Mouse (Mus musculus) hindbrain, embryonic 13.5 days (tissue): ENCODE measurements around the gene C1qa. TPM values are rescaled to one million over a fixed set of nuclear protein-coding genes. Genes with fewer than 3 reads are reported as not detected.

Experiments used
- ATAC-seq: fragments of 200-750 bp; cut with Nextera tagmentation; 2 replicates; pipeline ENCODE4 v1.8.0; 2017; ENCODE audit warnings: moderate TSS enrichment; ENCODE audit not compliant: low FRiP score
- H3K27ac ChIP-seq: fragments of 300-500 bp; sonication (generic); 2 replicates; pipeline ENCODE4 v1.5.1; 2015; ENCODE audit warnings: inconsistent platforms, mild to moderate bottlenecking, moderate library complexity
- H3K27me3 ChIP-seq: fragments of 300-500 bp; sonication (generic); 2 replicates; pipeline ENCODE4 v1.6.1; 2015; ENCODE audit warnings: mild to moderate bottlenecking, inconsistent platforms
- H3K36me3 ChIP-seq: fragments of 300-500 bp; sonication (generic); 2 replicates; pipeline ENCODE4 v1.6.1; 2015; ENCODE audit warnings: mild to moderate bottlenecking, inconsistent platforms
- H3K4me1 ChIP-seq: fragments of 300-500 bp; sonication (generic); replicated peaks from 2 replicates; pipeline ENCODE4 v1.6.1; 2015; ENCODE audit warnings: inconsistent platforms
- H3K4me2 ChIP-seq: fragments of 300-500 bp; sonication (generic); 2 replicates; pipeline ENCODE4 v1.6.1; 2015; ENCODE audit warnings: inconsistent platforms, mild to moderate bottlenecking, moderate library complexity
- H3K4me3 ChIP-seq: fragments of 300-500 bp; sonication (generic); 2 replicates; pipeline ENCODE4 v1.5.1; 2015; ENCODE audit warnings: mild to moderate bottlenecking, inconsistent platforms
- H3K9ac ChIP-seq: fragments of 300-500 bp; sonication (generic); 2 replicates; pipeline ENCODE4 v1.6.1; 2015; ENCODE audit warnings: mild to moderate bottlenecking, inconsistent platforms
- H3K9me3 ChIP-seq: fragments of 300-500 bp; sonication (generic); 2 replicates; pipeline ENCODE4 v1.6.1; 2016; ENCODE audit warnings: inconsistent platforms
- WGBS: fragments of 180-500 bp; shearing (Covaris S2); methylation state at CpG from one replicate; pipeline ENCODE4 v1.1.7; 2015; 5-methylcytosine and 5-hydroxymethylcytosine counted together
- polyA plus RNA-seq: library from polyadenylated mRNA; unstranded; fragments of >200 nt; fragmentation: Nextera tagmentation; extraction: Ambion mirVana; gene quantifications from 2 replicates; pipeline ENCODE4 v1.2.1, GENCODE M21; 2015

C1qa gene
- polyA plus RNA-seq, result 23.6 and 24.6 TPM in 2 replicates

DNA sequence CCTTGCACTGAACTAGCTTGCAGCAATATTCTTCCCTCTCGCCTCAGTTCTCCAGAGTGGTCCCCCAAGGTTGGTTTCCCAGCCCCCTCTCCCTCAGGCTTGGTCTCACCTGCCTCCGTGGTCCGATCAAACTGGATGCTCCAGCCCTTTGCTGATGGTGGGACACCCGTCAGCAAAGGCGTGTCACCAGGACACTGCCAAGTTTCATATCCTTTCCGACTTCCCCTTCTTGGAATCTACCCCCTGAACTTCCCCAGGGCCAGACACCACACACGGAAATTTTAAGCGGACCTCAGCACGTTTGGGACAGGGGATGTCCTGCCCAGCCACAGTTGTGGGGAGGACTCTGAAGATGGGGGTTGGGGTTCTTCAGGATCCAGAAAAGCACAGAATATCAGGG lies at the start of gene C1qa:
Gene C1qa (minus strand): TSS at position 167 of the 400 bp plus-strand sequence.
- Histone ChIP-seq H3K27me3 (peaks cover 67% of the 10 kb centered on the region), H3K4me2 (no peak within 1 kb of the TSS), H3K27ac (no peak within 1 kb of the TSS), H3K9ac (no peak within 1 kb of the TSS), H3K4me1 (peaks cover 9% of the 10 kb centered on the region), H3K36me3 (no peaks in the 10 kb centered on the region), H3K4me3 (no peak within 1 kb of the TSS), H3K9me3 (no peaks in the 10 kb centered on the region)
- 78% methylated on average over 9 of the region's 9 CpGs for WGBS
- ATAC-seq, result no peak

DNA sequence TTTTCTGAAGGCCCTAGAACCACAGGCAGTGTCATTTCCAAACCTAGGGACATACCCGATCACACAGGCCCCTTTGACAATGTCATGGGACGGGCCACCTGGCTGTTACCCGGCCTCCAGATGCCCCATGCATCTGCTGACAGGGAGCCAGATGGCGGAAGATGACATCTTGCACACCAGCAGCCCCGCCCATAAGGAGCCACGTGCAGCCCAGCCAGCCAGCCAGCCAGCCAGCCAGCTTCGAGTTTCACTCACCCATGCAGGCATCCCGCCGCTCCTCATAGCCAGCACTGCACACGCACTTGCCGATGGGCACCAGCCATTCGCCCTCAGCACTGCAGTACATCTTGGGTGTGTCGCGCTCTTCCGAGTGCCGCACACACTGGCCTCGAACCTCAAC lies 46.8 kb upstream of the C1qa start:
- H3K27ac ChIP-seq, result no peak overlapping the region
- no peak overlapping the region for H3K4me2 ChIP-seq
- peaks cover 36% of the 10 kb centered on the region for H3K27me3 ChIP-seq
- WGBS, result 68% methylated on average over 17 of the region's 17 CpGs
- H3K9ac ChIP-seq, result no peak overlapping the region
- H3K9me3 ChIP-seq, result no peaks in the 10 kb centered on the region
- H3K4me1 ChIP-seq, result peaks cover 54% of the 10 kb centered on the region
- H3K36me3 ChIP-seq, result no peaks in the 10 kb centered on the region
- ATAC-seq, result no peak
- H3K4me3 ChIP-seq, result no peak overlapping the region

DNA sequence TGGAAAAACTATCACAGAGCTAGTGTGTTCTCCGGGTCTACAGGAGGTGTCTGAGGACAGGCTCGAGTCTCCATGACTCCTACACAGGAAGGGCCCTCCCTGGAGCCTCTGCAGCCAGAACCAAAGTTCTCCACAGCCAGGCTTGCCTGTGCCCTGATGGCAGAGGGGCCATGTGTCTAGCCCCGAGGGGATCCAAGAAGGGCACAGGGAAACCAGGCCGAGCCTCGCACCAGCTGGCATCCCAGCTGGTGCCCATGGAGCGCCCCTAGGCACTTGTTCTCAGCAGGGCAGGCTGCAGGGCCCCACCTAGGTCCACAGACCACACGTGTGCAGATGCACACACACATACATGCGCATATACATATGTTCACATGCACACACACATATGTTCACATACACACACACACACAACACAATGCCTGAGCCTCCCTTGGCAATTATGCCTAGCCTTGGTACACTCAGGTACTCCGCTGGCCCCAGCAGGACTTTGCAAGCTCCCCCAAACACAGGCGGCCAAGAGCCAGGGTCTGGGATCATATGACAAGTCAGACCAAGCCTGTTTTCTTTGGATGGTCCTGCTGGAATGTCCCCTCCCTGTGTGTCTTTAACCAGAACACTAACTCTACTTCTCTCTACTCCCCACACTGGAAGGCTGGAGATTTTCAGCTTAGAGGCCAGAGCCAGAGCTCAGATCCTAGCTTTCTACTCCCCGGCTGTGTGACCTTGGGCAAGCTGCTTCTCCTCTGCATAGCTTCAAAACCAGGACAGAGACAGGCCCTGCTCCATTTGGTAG lies 46.2 kb upstream of the C1qa start:
- no peak for ATAC-seq
- 71% methylated on average over 11 of the region's 11 CpGs for WGBS
- no peak overlapping the region for H3K27ac ChIP-seq
- H3K4me3 ChIP-seq, result no peak overlapping the region
- no peak overlapping the region for H3K4me2 ChIP-seq
- peaks cover 38% of the 10 kb centered on the region for H3K27me3 ChIP-seq
- no peak overlapping the region for H3K9ac ChIP-seq
- no peaks in the 10 kb centered on the region for H3K9me3 ChIP-seq
- no peaks in the 10 kb centered on the region for H3K36me3 ChIP-seq
- H3K4me1 ChIP-seq, result peaks cover 47% of the 10 kb centered on the region

DNA sequence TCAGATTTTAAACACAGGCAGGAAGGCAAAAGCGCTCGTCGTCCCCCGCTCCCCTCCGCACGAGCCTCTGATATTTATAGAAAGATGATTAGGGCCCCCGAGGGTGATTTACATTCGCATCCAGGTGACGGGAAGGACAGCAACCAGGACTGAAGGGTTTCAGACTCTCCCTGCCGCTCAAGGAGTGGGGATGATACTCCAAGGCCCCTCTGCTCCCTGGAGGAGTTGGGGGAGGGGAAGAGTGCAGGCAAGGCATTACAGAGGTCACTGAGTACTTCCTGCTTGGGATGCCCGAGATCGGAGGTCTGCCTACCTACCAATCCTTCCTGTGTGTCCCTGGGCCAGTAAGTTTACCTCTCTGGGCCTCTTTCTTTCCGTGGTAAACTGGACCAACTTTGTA lies 44.6 kb upstream of the C1qa start:
- no peak for ATAC-seq
- H3K9me3 ChIP-seq, result no peaks in the 10 kb centered on the region
- peak overlapping the region; percentile 30 for H3K4me2 ChIP-seq
- 25% methylated on average over 13 of the region's 13 CpGs for WGBS
- no peak overlapping the region for H3K27ac ChIP-seq
- peaks cover 40% of the 10 kb centered on the region for H3K27me3 ChIP-seq
- H3K4me1 ChIP-seq, result peaks cover 39% of the 10 kb centered on the region
- no peaks in the 10 kb centered on the region for H3K36me3 ChIP-seq
- H3K4me3 ChIP-seq, result no peak overlapping the region
- H3K9ac ChIP-seq, result no peak overlapping the region

DNA sequence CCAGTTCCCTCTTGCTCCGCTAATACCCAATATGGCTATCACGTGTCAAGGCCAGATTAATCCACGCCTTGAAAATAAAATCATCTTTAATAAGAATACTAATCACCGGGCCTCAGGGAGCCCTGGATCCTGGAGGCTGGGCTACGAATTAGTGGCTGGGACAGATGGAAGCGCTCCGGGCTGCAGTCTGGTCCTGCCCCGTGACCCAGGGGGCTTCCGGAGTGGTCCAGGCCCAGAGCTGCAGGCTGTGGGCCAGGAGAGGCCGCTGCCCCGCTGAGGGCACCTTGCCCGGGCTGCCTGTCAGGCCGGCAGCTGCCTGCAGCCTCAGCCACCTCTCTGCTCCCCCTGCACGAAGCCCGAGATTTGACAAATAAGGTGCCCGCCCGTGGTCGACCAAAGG lies 44.2 kb upstream of the C1qa start:
- H3K9ac ChIP-seq, result no peak overlapping the region; the same call in 1 of the 2 replicates
- H3K4me3 ChIP-seq, result no peak overlapping the region
- peak overlapping the region; percentile 30 for H3K4me2 ChIP-seq
- no peak overlapping the region for H3K27ac ChIP-seq
- no peaks in the 10 kb centered on the region for H3K36me3 ChIP-seq
- H3K4me1 ChIP-seq, result peaks cover 39% of the 10 kb centered on the region
- WGBS, result 13% methylated on average over 18 of the region's 18 CpGs
- H3K27me3 ChIP-seq, result peaks cover 40% of the 10 kb centered on the region
- H3K9me3 ChIP-seq, result no peaks in the 10 kb centered on the region
- no peak for ATAC-seq

DNA sequence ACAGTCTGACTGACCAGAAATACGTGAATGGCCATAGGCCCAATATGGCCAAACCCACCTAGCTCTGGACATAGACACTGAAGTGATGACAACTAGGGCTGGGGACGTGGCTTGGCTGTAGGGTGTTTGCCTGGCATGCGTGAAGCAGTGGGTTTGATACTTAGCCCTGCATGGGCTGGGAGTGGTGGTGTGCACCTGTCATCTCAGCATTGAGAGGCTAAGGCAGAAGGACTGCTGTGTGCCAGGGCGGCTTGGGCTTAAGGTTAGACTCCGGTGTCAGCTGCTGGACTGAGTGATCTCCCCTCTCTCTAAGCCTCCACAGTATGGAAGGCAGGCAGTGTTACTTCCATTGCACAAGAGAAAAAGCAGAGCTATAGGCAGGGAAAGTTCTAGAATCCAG lies 39.3 kb upstream of the C1qa start:
- Histone ChIP-seq H3K9me3 (no peaks in the 10 kb centered on the region), H3K36me3 (no peaks in the 10 kb centered on the region), H3K4me2 (no peak overlapping the region), H3K9ac (no peak overlapping the region), H3K27ac (no peak overlapping the region), H3K4me1 (peaks cover 20% of the 10 kb centered on the region), H3K27me3 (peaks cover 55% of the 10 kb centered on the region), H3K4me3 (no peak overlapping the region)
- 88% methylated on average over 5 of the region's 5 CpGs for WGBS
- no peak for ATAC-seq

DNA sequence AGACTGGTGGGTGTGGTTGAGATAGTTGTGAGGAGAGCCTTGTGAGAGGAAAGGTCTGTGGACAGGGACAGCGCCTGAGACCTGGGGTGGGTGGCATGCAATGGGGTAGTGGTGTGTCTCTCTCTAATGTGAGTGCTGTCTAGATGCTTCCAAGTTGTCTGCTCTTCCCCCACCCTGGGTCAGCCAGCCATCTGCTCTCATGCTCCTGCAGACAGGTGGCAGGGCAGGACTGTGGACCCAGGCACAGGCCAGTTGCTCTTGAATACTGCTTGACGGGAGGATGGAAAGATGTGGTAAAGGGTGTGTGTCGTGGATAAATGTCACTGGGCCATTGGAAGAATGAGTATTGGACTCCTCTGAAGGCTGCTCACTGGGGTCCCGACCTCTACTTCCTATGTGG lies 38.7 kb upstream of the C1qa start:
- H3K9me3 ChIP-seq, result no peaks in the 10 kb centered on the region
- 86% methylated on average over 4 of the region's 4 CpGs for WGBS
- H3K4me1 ChIP-seq, result peaks cover 14% of the 10 kb centered on the region
- no peaks in the 10 kb centered on the region for H3K36me3 ChIP-seq
- no peak overlapping the region for H3K9ac ChIP-seq
- no peak overlapping the region for H3K27ac ChIP-seq
- no peak overlapping the region for H3K4me2 ChIP-seq
- no peak for ATAC-seq
- peaks cover 60% of the 10 kb centered on the region for H3K27me3 ChIP-seq
- H3K4me3 ChIP-seq, result no peak overlapping the region

DNA sequence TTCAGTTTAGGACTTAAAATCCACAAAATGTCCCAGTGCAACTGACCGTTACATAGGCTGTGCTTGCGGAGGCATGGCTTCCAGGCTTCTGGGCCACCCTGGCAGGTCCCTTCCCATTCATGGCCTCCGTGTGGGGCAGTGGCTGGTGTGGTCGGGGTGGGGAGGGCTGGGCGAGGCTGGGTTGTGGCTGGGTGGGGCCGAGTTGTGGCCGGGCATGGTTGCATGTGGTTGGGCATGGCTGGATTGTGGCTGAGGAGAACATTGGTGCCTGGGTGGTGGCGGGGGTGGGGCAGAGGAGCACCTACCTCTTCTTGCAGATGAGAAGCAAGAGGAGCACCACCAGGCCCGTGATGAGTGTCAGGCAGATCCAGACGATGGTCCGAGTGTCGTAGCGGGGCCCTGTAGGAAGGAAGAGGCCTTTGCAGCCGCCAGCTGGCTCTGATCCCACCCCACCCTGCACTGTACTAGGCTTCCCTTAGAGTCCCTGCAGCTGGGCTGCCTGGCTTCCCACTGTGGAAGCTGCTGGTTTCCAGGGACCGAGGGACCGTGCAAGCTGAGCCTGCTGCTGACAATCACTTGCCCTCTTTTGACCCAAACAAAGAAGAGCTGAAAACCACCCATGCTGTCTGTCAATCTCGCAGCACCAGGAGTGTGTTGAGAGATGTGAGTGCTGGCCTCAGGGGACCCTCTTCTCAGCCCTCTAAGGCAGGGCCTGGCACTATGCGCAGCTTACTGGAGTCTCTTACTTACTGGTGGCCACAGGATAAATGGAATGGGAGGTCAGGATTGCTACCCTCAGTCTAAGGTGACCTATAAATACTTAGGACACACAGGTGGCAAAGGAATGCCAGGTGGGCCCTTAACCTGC lies 36.4 kb upstream of the C1qa start:
- Histone ChIP-seq H3K36me3 (no peaks in the 10 kb centered on the region), H3K9ac (0 out of 2 replicates have a peak overlapping the region, but pooled peaks have one; percentile 24), H3K4me1 (peaks cover 12% of the 10 kb centered on the region), H3K4me3 (no peak overlapping the region), H3K9me3 (no peaks in the 10 kb centered on the region), H3K4me2 (no peak overlapping the region), H3K27ac (no peak overlapping the region), H3K27me3 (peaks cover 65% of the 10 kb centered on the region)
- WGBS, result 41% methylated on average over 18 of the region's 18 CpGs
- ATAC-seq, result no peak

DNA sequence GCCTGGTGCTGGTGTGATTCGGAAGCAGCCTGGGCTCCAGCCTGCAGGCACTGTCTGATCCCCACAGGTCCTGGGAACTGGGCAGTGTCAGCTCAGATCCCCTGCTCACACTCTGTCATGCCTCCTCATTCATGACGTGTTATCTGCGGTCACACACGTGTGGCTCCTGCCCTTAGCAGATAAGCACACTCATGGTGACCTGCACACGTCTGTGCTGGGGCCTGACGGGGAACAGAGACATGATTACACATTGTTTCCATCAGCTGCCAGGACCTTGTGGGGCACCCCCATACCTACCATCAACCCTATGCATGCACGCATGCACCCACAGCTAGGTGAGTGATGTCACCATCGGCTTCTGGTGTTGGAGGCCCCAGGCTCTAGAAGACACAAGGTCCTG lies 31.9 kb upstream of the C1qa start:
- H3K27ac ChIP-seq, result no peak overlapping the region
- H3K27me3 ChIP-seq, result peaks cover 62% of the 10 kb centered on the region
- no peak overlapping the region for H3K9ac ChIP-seq
- no peak for ATAC-seq
- no peaks in the 10 kb centered on the region for H3K9me3 ChIP-seq
- no peaks in the 10 kb centered on the region for H3K36me3 ChIP-seq
- H3K4me1 ChIP-seq, result peaks cover 30% of the 10 kb centered on the region
- 86% methylated on average over 8 of the region's 8 CpGs for WGBS
- no peak overlapping the region for H3K4me2 ChIP-seq
- no peak overlapping the region for H3K4me3 ChIP-seq

DNA sequence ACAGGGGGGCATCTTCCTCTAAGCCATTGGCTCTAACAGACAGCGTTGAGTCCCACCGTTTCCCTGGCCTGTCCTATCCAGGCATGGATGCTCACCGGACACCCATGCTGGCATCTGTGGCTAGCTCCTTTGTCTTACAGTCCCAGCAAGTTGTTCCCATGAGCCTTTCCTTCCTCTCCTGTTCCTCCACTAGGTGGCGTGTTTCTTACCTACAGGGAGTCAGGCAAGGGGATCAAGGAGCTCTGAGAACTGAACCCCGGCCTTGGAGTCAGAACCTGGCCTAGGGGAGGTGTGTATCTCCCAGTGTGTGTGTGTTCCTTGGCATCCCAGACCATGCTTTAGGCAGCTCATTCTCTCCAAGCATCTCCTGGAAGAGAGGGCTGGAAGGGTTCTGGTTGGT lies 30.3 kb upstream of the C1qa start:
- no peak for ATAC-seq
- peaks cover 76% of the 10 kb centered on the region for H3K27me3 ChIP-seq
- H3K9ac ChIP-seq, result no peak overlapping the region
- no peak overlapping the region for H3K4me3 ChIP-seq
- H3K4me1 ChIP-seq, result peaks cover 19% of the 10 kb centered on the region
- no peaks in the 10 kb centered on the region for H3K36me3 ChIP-seq
- H3K9me3 ChIP-seq, result no peaks in the 10 kb centered on the region
- no peak overlapping the region for H3K4me2 ChIP-seq
- no peak overlapping the region for H3K27ac ChIP-seq
- 7% methylated on average over 5 of the region's 5 CpGs for WGBS

DNA sequence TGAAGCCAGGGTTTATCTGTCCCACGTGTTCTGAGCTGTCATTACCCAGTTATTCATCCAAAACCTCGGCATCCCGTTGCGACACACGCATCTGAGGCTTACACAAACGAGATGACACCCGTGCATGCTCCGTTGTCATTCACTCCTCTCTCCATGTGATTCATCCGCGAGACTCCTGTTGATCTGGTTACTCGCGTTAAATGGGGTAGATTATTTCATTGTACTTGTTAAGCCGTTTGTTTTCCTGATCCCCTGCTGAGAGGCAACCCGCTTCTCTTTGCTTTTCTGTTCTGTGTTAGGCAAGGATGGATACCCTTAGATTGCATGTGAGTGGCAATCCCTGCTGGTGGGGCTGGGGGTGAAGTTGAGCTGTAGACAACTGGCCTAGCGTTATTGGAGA lies 27.2 kb upstream of the C1qa start:
- Histone ChIP-seq H3K4me2 (no peak overlapping the region), H3K27me3 (peaks cover 65% of the 10 kb centered on the region), H3K36me3 (no peaks in the 10 kb centered on the region), H3K27ac (peak overlapping the region; percentile 72; the same call in 1 of the 2 replicates), H3K9me3 (no peaks in the 10 kb centered on the region), H3K9ac (no peak overlapping the region), H3K4me3 (no peak overlapping the region), H3K4me1 (peaks cover 24% of the 10 kb centered on the region)
- WGBS, result 10% methylated on average over 15 of the region's 15 CpGs
- no peak for ATAC-seq

DNA sequence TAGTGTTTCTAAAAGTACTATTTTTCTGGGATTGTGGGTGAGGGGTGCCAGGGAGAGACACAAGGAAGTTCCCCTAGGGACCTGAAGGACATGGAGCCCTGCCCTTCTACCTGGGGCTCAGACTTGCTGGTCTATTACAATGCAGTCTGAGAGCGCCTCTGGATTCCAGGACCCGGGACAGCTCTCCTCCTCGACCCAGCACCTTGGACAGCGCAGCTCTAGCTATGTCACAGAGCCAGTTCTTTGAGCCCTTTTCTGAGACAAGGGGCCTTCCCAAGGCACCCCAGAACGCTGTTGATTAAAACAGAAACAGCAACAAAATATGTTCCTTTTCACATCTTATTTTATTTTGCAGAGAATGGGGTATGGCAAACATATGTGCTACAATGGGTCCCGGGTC lies 25.9 kb upstream of the C1qa start:
- 8% methylated on average over 6 of the region's 6 CpGs for WGBS
- no peak overlapping the region for H3K4me2 ChIP-seq
- peaks cover 61% of the 10 kb centered on the region for H3K27me3 ChIP-seq
- H3K4me3 ChIP-seq, result no peak overlapping the region
- peaks cover 24% of the 10 kb centered on the region for H3K4me1 ChIP-seq
- H3K36me3 ChIP-seq, result no peaks in the 10 kb centered on the region
- no peaks in the 10 kb centered on the region for H3K9me3 ChIP-seq
- H3K9ac ChIP-seq, result no peak overlapping the region
- ATAC-seq, result no peak
- no peak overlapping the region for H3K27ac ChIP-seq
